Mouse (Mus musculus) spleen, adult 2 months (tissue): ENCODE results near the gene Hnrnpa3.

Experiments
- CTCF ChIP-seq: fragments of 200-500 bp; IDR thresholded peaks from 2 replicates; pipeline ENCODE4 v1.5.1; 2011; ENCODE audit warnings: mild to moderate bottlenecking, inconsistent platforms; ENCODE audit not compliant: insufficient read depth, insufficient read length, insufficient replicate concordance; ENCODE audit errors: extremely low read depth
- POLR2A ChIP-seq: fragments of 200-500 bp; IDR thresholded peaks from 2 replicates; pipeline ENCODE4 v1.6.1; 2011; ENCODE audit warnings: low read depth, low read length, inconsistent platforms

DNA sequence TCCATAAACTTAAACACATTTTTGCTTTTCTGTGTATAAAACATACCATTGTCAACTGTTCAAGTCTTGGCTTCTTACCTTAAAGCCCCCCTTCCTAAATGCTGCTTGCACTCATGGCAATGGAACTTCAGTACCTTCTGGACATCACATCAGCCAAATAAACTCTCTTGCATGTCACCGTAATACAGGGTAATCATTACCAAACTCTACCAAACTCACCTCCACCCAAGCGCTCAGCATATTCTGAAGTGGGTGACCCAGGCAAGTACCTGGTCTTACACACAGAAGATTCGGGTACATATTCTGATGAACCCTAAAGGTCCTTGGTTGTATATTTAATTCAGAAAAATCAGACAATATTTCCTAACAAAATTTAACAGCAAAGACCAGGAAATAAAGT lies 41.5 kb downstream of the Hnrnpa3 start:
- TF ChIP-seq CTCF, result no peak
- no peak for TF ChIP-seq POLR2A
